Mouse (Mus musculus) bone marrow macrophage, adult 2 months (primary cell): ENCODE measurements around the gene Sp2. TPM values are rescaled to one million over a fixed set of nuclear protein-coding genes. Genes with fewer than 3 reads are reported as not detected.
A peak's percentile ranks its signal among the peaks of the same experiment; 100 is the strongest.

ENCODE experiments used
- H3K27ac ChIP-seq: 2 replicates; pipeline ENCODE4 v1.5.1; 2012; ENCODE audit warnings: low read depth, low read length; ENCODE audit not compliant: insufficient read depth
- H3K4me1 ChIP-seq: 2 replicates; pipeline ENCODE4 v1.6.1; 2012; ENCODE audit warnings: low read length; ENCODE audit not compliant: control insufficient read depth, insufficient read depth
- H3K4me3 ChIP-seq: 2 replicates; pipeline ENCODE4 v1.5.1; 2012; ENCODE audit warnings: mild to moderate bottlenecking, low read length, moderate library complexity; ENCODE audit not compliant: insufficient read depth
- CTCF ChIP-seq: IDR thresholded peaks from 2 replicates; pipeline ENCODE4 v1.5.1; 2012; ENCODE audit warnings: low read depth, mild to moderate bottlenecking, low read length, moderate library complexity
- POLR2A ChIP-seq: IDR thresholded peaks from 2 replicates; pipeline ENCODE4 v1.6.1; 2012; ENCODE audit warnings: mild to moderate bottlenecking, low read depth, low read length, borderline replicate concordance
- polyA plus RNA-seq: library from polyadenylated mRNA; stranded (reverse); fragments of >200 nt; gene quantifications from 2 replicates; pipeline ENCODE4 v1.2.4, GENCODE M21; 2012; ENCODE audit not compliant: missing spikeins, insufficient read depth, insufficient read length

Sp2 gene
- polyA plus RNA-seq, 1 experiment = 22.3 TPM

DNA sequence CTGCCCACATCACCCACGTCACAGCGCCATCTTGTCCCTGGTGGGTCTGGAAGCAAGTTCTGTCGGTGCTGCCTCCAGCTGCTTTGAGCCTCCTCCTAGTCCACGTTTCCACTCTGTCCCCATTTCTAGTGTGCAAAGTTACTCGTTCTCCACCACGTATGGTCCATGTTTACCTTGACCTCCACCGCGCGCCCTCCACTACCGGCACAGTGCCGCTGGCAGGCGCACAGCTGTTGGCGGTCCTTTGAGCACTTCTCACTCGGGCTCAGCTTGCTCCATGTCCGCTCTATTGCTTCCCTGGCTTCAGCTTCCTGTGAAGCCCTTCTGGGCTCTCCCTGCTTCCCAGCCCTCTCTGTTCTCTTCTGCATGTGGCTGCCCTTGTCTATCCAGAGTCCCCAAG is 1.3 kb downstream of the Sp2 start:
- no peak for TF ChIP-seq CTCF
- TF ChIP-seq POLR2A = no peak
- no peak overlapping the region for H3K4me3 ChIP-seq
- H3K4me1 ChIP-seq = peaks cover 5% of the 10 kb centered on the region
- no peak overlapping the region for H3K27ac ChIP-seq

DNA sequence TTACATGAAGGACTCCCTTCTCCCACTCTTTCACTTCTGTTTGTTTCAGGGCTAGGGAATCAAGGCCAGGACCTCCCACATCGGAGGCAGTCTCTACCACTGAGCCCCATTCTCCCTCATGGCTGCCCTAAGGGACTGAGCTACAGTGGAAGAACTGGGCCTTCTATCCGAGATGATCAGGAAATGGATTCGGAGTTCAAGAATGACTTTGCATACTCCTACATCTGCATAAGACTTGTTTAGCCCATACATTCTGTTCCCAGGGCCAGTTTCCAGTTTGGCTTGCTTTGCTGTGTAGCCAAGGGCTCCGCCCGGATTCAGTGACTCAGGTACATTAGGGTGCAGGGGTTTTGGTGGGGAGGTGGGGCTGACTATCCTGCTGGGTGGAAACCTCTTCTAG is 2.7 kb downstream of the Sp2 start:
- H3K4me1 ChIP-seq = peaks cover 19% of the 10 kb centered on the region
- no peak overlapping the region for H3K4me3 ChIP-seq
- H3K27ac ChIP-seq = no peak overlapping the region
- TF ChIP-seq POLR2A = no peak
- TF ChIP-seq CTCF = no peak

DNA sequence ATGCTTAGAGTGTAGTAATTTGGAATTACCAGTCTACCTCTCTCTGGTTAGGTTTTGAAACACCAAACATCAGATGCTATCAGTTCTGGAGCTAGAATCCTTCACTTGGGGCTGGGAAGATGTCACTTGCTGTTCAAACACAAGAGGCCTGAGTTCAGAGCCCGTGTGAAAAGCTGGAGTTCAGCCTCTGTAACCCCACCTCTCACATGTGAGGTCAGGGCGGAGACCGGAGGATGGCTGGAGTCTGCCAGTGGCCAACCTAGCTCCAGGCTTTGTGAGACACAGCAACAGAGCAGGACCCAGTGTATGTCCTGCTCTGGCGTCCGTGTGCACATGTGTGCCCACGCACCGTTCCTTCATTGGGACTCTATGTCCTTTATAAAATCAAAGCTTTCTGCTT is 3.4 kb downstream of the Sp2 start:
- H3K4me1 ChIP-seq = peaks cover 23% of the 10 kb centered on the region
- no peak overlapping the region for H3K4me3 ChIP-seq
- H3K27ac ChIP-seq = no peak overlapping the region
- no peak for TF ChIP-seq POLR2A
- TF ChIP-seq CTCF = no peak

DNA sequence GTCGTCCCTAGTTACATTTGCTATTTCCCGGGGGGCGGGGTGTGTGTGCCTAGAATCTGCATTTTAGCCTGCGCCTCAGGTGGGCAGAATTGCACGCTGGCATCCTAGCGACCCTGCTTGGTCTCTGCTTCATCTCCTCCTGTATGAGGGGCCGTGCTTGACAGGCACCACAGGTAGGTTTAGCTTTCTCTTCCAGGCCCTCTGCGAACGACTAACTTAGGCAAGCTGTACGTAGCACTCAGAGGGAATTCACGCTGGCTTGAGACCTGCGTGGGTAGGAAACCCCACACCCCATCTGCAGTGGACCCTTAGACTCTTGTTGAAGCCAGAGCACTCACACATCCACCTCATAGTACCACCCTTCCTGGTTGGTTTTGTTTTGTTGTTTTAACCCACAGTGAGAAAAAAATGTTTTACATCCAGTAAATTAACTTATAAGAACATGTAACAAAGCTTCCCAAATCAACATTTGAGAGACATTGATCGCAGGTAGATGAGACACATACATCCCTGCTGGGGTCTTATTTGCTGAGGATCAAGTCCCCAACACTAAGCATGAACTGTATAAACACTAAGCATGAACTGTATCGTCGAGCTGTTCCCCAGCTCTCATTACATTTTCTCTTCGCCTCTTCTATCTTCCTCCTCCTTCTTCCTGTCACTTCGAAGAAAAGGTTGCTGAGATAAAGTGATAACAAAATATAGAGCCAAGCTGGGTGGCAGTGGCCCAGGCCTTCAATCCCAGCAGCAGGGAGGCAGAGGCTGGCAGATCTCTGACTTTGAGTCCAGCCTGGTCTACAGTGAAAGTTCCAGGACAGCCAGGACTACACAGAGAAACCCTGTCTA is 4.1 kb downstream of the Sp2 start:
- TF ChIP-seq CTCF (no peak), POLR2A (no peak)
- peaks cover 30% of the 10 kb centered on the region for H3K4me1 ChIP-seq
- peak overlapping the region; percentile 67 for H3K4me3 ChIP-seq
- peak overlapping the region; percentile 21; the same call in 1 of the 2 replicates for H3K27ac ChIP-seq

DNA sequence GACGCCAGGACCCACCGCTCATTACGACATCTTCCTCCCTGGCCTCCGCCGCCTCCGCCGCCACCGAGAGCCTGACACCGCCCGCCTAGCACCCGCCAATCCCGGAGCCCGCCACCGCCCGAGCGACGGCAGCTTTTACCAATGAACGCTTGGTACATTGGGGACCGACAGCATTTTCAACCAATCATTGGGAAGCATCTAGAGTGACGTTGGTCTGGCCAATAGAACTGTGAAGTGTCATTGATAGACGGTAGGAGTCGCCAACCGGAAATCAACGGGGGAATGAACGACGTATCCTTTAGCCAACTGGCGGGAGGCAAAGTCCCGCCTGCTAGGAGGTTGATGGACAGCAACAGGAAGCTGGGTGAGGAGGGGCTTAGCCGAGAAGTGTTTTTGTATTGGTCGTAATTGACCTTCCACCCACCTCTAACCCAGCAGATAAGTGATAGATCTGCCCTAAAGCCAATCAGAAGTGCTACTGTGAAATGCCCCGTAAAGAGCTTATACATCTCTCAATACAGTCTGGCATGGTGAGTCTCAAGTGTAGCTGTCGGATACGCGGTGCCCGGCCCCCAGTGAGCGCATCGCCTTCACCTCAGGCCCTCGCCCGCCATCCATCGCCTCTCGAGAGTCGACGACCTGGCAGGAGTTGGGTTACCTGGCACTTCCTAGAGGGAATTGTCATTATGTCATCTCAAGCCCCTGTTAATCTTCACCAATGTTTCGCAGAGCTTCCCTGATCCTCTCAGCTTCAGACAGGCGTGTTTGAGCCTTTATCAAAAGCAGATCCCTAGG is 5.0 kb downstream of the Sp2 start:
- TF ChIP-seq POLR2A = no peak
- TF ChIP-seq CTCF = no peak
- Histone ChIP-seq H3K4me1 (peaks cover 38% of the 10 kb centered on the region), H3K4me3 (peak overlapping the region; percentile 98), H3K27ac (peak overlapping the region; percentile 83)

DNA sequence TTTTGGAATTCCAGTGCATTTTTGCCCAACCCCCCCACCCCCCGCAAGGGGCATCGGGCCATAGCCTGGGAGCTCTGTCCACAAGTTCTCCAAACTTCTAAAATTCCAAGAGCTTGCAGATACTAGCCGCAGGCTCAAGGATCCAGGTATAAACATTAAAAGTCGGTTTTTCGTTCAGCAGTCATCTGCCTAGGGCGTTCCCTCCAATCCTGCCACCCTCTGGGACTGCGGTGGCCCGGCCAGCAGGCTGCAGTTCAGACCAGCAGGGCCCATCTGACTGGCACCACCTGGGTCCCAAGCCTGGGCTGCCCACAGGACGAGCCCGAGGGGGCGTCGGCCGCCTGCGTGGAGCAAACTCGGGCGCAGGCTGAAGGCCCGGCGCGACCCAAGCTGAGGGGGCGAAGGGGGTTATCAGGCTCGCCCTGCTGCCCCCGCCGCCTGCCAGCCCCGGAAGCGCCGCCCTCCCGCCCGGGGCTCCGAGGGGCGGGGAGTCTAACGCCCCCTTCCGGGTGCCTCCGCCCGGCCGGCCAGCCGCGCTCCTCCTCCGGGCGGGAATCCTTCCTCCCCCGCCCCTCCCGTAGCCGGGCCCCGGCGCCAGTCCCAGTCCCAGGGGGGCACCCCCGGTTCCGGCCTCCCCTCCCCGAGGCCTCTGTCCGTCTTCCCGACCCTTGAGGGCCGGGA is 5.7 kb downstream of the Sp2 start:
- TF ChIP-seq CTCF = no peak
- TF ChIP-seq POLR2A = no peak
- peak overlapping the region; percentile 98 for H3K4me3 ChIP-seq
- peaks cover 44% of the 10 kb centered on the region for H3K4me1 ChIP-seq
- H3K27ac ChIP-seq = peak overlapping the region; percentile 83

DNA sequence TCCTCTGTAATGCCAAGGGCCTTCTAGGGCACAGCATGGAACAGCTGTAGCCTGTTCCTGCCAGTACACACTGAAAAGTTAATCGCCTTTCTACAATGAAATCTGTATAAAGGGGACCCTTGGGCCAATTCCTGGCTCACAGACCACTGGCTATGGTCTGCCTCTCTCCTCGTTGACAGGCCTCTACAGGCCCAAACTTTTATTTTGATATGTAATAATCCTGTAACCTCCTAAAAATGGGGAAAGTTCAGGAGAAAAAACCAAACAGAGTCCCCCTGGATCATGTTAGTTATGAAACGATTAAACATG is 6.4 kb downstream of the Sp2 start:
- Histone ChIP-seq H3K4me3 (peak overlapping the region; percentile 98), H3K4me1 (peaks cover 50% of the 10 kb centered on the region), H3K27ac (peak overlapping the region; percentile 83)
- TF ChIP-seq POLR2A = no peak
- TF ChIP-seq CTCF = no peak

DNA sequence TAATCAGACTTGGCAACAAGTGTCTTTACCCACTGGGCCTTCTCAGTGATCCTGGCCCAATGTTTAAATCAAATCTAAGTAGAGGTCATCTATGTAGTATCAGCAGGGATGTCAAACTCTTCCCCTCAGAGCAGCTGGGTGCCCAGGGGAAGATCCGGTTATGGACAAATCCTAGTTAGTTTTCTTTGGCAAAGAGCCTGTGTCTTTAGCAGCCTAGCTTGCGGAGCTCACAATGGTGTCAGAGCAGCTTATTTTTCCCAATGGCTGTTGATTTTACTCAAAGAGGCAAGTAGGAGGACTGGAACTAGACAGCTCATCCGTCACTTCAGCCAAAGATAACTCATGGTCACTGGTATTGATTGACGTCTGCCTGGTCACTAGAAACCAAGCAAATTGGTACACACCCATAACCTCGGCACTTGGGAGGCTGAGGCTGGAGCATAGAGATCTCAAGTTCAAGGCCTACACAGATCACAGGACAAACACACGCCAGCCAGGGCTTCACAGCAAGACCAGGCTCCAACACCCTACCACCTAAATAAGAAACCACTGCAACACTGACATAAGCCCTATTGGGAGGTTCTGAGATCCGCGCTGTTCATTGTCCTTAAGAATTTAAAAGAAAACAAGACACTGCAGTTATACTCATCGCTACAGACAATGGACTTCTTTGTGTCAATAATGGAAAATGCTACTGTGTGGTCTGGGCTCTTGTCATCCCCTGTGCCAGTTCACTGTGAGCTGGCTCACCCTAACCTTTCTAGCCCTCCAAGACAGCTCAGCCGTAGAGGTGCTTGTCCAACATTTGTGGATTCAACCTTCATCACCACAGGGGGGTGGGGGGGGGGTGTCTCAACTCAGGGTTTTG is 7.0 kb downstream of the Sp2 start:
- Histone ChIP-seq H3K4me1 (peaks cover 54% of the 10 kb centered on the region), H3K27ac (peak overlapping the region; percentile 83), H3K4me3 (peak overlapping the region; percentile 98)
- TF ChIP-seq POLR2A (no peak), CTCF (no peak)

DNA sequence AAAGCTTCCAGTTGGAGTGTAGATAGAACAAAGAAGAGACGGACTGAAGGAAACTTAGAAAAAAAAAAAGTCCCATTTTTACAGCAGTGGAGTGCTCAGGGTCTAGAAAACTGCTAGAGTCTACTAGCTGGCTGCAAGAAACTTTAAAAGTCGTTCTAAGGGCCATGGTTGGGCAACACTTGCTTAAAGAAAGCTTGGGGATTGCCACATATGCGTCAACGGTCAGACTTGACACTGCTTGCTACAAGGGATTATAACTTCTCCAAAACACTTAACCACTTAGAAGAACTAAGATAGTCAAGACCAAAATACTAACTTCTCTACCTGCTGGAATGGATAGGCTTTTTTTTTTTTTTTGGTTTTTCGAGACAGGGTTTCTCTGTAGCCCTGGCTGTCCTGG is 7.9 kb downstream of the Sp2 start:
- H3K4me3 ChIP-seq = peak overlapping the region; percentile 12; the same call in 1 of the 2 replicates
- no peak for TF ChIP-seq POLR2A
- no peak for TF ChIP-seq CTCF
- H3K4me1 ChIP-seq = peaks cover 62% of the 10 kb centered on the region
- peak overlapping the region; percentile 83 for H3K27ac ChIP-seq
